8 mouse cellular contexts compared by ENCODE assay signal in the genomic region with DNA sequence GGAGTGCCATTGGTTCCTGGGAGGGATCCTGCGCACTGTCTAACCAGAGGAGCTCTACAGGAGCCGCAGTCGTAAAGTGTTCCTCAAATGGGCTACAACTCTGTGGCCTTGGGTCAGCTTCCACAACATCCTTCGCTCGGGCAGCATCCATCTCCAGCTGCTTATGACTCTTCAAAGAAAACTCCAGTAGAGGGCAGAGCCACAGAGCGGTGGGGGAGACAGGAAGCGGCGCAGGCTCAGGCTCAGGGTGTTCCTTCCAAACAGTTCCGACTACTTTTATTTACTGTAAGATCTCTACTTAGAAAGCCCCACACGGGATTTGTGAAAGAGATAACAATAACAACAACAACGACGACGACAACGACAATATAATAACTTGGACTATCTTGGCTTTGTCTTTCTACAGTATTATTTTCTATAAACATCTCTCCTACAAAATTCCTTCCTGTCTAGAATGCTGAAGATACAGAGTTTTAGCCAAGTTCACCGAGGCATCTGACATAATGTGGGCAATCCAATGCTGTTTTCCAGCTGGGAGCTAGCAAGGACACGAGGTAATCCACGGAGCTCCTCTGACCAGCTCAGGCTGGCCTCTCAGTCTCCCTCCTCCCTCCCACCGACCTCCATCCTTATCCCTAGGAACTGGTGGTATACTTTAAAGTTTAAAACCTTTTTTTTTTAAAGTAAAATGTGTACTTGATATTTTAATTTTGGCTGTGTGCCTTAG.
DNase-seq lines count a peak whose midpoint lies in the region; ATAC-seq and TF ChIP-seq lines count a peak whose summit lies in the region.

No protein-coding gene starts in this region.

- ATAC-seq in monocyte, adult 5-6 weeks (replicated peaks; ENCODE audit: insufficient number of reproducible peaks, low FRiP score, low TSS enrichment, poor library complexity, severe bottlenecking), result no peak

- H3K4me3 ChIP-seq in gastrocnemius, adult 2 months, result peak overlapping the region; percentile 13; the same call in 1 of the 2 replicates

- TF ChIP-seq CTCF in gastrocnemius, adult 2 months (IDR thresholded peaks at IDR 0.05), result peak; percentile 53

- peak; percentile 49 for DNase-seq in gastrocnemius, adult 2 months
- no peak for DNase-seq in gastrocnemius, adult 18-20 months (ENCODE audit: low spot score)
- DNase-seq in urinary bladder, postnatal 14 days (ENCODE audit: low spot score), result peak; percentile 40
- DNase-seq in urinary bladder, postnatal 36 days (ENCODE audit: low spot score in 2 of 2), result no peak
- peak; percentile 64 for DNase-seq in kidney, postnatal 14 days
- no peak for DNase-seq in retina, postnatal 1 day
- DNase-seq in frontal cortex, postnatal 25 days (ENCODE audit: low spot score in 2 of 2), result no peak

- peak overlapping the region; percentile 80 for H3K27ac ChIP-seq in gastrocnemius, adult 2 months

- intact Hi-C loops in gastrocnemius, adult 2 months (cut with DNase I), result loop anchor here (5.0 kb wide), 1 partner anchor 99 kb away; no protein-coding TSS in a partner anchor

Comparison
In these comparisons a context has a peak if more than half of its experiments do, and no peak if none do; other contexts are left out.
1. DNase-seq: peak in gastrocnemius, adult 2 months (single experiment), urinary bladder, postnatal 14 days (single experiment) and kidney, postnatal 14 days (single experiment); none in gastrocnemius, adult 18-20 months (single experiment), urinary bladder, postnatal 36 days (0 of 2), retina, postnatal 1 day (single experiment) and frontal cortex, postnatal 25 days (0 of 2).